Mouse (Mus musculus): ENCODE data around the gene Cdk6.

GRCm38 (mm10) chr5:3396214-3396613, 54.9 kb downstream of the Cdk6 start:
- TF ChIP-seq CTCF (IDR thresholded peaks at IDR 0.05; ENCODE audit: low read depth) (no peak), EP300 (IDR thresholded peaks at IDR 0.05; ENCODE audit: low read depth) (no peak)

All from liver, embryonic 14.5 days (tissue).